Mouse (Mus musculus): ENCODE results near the gene Cxcr4. TPM values are rescaled to one million over a fixed set of nuclear protein-coding genes. Genes with fewer than 3 reads are reported as not detected.

Cxcr4 gene
- total RNA-seq, 1 experiment from 2014 or later = 97.1 TPM

GRCm38 (mm10) chr1:128602688-128603385 lies 10.7 kb upstream of the Cxcr4 start:
- 0 out of 4 replicates have a peak, but pooled peaks of 1 of the 2 experiments have one; percentile 33 for ATAC-seq (replicated peaks in 1 of 2; ENCODE audit: insufficient read depth in 1 of 2, low FRiP score in 2 of 2, low TSS enrichment in 1 of 2, low read depth in 1 of 2, poor library complexity in 2 of 2, severe bottlenecking in 2 of 2)

DNA sequence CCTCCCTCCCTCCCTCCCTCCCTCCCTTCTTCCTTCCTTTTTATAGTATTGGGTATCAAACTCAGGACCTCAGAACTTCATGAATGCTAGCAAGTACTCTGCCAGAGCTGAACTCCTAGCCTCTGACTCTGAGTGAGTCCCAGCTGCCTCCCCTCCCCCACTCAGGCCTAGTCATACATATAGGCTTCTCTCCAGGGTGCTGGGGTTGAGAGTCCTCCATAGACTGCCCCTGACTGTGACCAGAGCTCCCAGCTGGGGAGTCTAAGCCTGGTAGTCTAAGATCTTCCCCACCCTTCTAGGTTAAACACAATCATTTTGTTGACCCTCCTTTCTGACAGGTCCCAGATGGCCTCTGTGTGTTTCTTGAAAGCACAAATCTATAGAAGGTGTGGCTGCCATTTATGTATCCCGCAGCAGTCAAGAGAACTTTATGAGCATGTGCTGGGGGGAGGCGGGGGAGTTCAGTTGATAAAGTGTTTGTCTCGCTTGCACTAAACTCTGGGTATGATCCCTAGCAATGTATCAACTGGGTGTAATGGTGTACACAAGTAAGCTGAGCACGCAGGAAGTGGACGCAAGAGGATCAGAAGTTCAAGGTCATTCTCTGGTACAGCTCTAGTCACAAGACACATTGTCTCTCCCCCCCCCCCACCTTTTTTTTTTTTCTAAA lies 10.1 kb upstream of the Cxcr4 start:
- ATAC-seq (replicated peaks in 1 of 2; ENCODE audit: insufficient read depth in 1 of 2, low FRiP score in 2 of 2, low TSS enrichment in 1 of 2, low read depth in 1 of 2, poor library complexity in 2 of 2, severe bottlenecking in 2 of 2) = 0 out of 4 replicates have a peak, but pooled peaks of 1 of the 2 experiments have one; percentile 30

DNA sequence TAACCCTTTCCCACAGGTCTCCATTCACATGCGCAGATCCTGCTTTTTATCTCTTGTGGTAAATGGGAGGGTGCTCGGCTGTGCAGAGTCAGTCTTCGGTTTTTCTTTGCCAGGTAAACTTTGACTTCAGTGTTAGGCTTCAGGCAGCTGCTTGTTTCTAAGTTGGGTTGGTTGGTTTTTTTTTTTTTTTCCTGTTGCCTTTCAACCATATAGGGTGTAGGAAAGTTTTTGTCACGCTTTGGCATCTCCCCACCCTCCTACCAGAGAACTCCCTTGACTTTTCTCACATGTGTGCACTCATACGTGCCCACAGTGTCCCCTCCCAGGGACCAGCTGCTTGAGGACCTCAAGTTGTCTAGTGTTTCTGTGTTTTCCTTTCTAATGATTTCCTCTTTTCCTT lies 9.2 kb upstream of the Cxcr4 start:
- ATAC-seq (replicated peaks in 1 of 2; ENCODE audit: insufficient read depth in 1 of 2, low FRiP score in 2 of 2, low TSS enrichment in 1 of 2, low read depth in 1 of 2, poor library complexity in 2 of 2, severe bottlenecking in 2 of 2) = 0 out of 4 replicates have a peak, but pooled peaks of 1 of the 2 experiments have one; percentile 5

GRCm38 (mm10) chr1:128600549-128600948 lies 8.5 kb upstream of the Cxcr4 start:
- no peak for ATAC-seq (replicated peaks in 1 of 2; ENCODE audit: insufficient read depth in 1 of 2, low FRiP score in 2 of 2, low TSS enrichment in 1 of 2, low read depth in 1 of 2, poor library complexity in 2 of 2, severe bottlenecking in 2 of 2)

DNA sequence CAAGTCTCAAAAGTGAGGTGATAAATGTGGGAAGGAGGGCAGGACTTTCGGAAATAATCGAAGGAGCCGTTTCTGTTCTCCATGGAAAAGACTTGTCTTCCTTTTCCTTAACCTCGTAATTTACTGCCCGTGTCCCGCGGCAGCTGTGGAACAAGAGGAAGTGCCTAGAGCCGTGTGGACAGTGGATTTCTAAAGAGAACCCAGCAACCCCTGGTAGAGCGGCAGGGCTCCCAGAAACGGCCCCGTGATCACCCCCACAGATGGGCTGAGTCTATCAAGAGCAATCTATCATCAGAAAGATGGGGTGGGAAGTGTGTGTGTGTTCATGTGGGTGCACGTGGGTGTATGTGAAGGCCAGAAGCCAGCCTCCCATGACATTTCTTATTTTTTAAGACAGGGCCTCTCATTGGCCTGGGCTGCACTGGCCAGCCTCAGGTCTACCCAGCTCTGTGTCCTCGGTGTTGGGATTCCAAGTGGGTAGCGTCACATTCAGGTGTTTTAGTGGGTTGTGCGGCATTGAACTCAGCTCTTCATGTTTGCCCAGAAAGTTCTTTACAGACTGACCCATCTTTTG lies 5.2 kb upstream of the Cxcr4 start:
- no peak for ATAC-seq (replicated peaks in 1 of 2; ENCODE audit: insufficient read depth in 1 of 2, low FRiP score in 2 of 2, low TSS enrichment in 1 of 2, low read depth in 1 of 2, poor library complexity in 2 of 2, severe bottlenecking in 2 of 2)

DNA sequence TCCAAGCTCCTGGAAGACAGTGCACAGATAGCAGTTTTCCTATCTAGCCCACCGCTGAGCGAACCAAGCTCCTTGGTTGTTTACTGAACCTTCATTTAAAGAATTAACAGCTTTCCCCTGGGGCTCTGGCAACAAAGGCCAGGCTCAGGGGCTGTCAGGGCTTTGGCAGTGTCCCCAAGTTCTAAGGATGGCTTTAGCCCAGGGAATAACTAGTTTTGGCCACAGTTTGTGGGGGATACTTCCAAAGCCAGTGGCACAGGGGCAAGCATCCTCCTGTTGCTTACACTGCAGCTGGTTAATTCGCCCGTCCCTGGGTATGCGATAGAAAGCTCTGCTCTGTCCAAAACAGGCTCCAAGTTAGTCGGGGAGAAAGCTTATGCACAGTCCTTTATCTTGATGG lies 3.4 kb upstream of the Cxcr4 start:
- no peak for ATAC-seq (replicated peaks in 1 of 2; ENCODE audit: insufficient read depth in 1 of 2, low FRiP score in 2 of 2, low TSS enrichment in 1 of 2, low read depth in 1 of 2, poor library complexity in 2 of 2, severe bottlenecking in 2 of 2)

DNA sequence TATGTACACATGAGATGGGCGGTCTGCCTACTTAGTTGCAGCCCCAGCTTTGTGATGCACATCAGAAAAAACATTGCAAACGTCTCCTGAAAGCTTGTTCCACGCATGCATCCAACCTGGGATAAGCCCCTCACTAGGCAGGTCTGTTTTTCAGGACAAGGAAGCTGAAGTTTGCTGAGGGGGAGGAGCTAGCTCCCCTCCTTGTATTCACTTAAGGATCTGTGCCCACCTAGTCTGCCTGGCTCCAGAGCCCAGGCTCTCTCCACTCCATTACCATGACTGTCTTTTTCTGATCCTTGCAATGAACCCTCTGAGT lies 3.0 kb upstream of the Cxcr4 start:
- no peak for ATAC-seq (replicated peaks in 1 of 2; ENCODE audit: insufficient read depth in 1 of 2, low FRiP score in 2 of 2, low TSS enrichment in 1 of 2, low read depth in 1 of 2, poor library complexity in 2 of 2, severe bottlenecking in 2 of 2)

DNA sequence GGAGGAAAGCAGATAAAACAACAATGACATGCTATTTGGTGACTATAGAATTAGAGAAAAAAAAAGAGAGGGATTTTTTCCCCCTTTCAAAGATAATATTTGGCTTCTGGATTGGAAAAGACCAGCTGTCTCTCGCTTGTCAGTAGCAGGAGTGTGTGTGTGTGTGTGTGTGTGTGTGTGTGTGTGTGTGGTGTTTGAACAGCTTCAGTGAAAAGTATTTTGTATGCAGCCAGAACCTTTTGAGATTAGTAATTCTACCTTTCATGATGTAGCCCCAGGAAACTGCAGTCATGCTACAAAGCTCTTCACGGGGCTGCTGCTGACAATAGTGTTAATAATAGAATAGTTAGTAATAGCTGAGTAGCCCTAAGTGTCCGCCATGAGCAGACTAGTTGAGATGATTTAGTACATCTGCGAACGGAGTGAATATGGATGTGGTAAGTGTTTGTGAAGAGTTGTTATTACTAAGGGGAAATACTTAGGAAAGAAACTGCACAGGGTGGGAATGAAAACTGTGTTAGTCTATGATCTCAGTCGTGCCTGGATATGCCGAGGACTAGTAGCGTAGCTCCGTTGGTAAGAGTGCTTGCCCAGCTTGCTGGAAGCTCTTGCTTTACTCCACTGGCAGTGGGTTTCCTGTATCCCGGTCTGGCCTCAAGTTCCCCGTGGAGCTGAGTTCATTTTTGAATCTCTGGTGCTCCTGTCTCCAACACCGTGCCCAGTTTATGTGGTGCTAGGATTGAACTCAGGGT lies 2.4 kb upstream of the Cxcr4 start:
- ATAC-seq (replicated peaks in 1 of 2; ENCODE audit: insufficient read depth in 1 of 2, low FRiP score in 2 of 2, low TSS enrichment in 1 of 2, low read depth in 1 of 2, poor library complexity in 2 of 2, severe bottlenecking in 2 of 2) = no peak

- no peak for ATAC-seq (replicated peaks in 1 of 2; ENCODE audit: insufficient read depth in 1 of 2, low FRiP score in 2 of 2, low TSS enrichment in 1 of 2, low read depth in 1 of 2, poor library complexity in 2 of 2, severe bottlenecking in 2 of 2)
Observed at GRCm38 (mm10) chr1:128592961-128593501, 938 bp upstream of the Cxcr4 start.

- 0 out of 4 replicates have a peak, but pooled peaks of 1 of the 2 experiments have one; percentile 0 for ATAC-seq (replicated peaks in 1 of 2; ENCODE audit: insufficient read depth in 1 of 2, low FRiP score in 2 of 2, low TSS enrichment in 1 of 2, low read depth in 1 of 2, poor library complexity in 2 of 2, severe bottlenecking in 2 of 2)
Observed at GRCm38 (mm10) chr1:128591721-128592210, 327 bp downstream of the Cxcr4 start.

DNA sequence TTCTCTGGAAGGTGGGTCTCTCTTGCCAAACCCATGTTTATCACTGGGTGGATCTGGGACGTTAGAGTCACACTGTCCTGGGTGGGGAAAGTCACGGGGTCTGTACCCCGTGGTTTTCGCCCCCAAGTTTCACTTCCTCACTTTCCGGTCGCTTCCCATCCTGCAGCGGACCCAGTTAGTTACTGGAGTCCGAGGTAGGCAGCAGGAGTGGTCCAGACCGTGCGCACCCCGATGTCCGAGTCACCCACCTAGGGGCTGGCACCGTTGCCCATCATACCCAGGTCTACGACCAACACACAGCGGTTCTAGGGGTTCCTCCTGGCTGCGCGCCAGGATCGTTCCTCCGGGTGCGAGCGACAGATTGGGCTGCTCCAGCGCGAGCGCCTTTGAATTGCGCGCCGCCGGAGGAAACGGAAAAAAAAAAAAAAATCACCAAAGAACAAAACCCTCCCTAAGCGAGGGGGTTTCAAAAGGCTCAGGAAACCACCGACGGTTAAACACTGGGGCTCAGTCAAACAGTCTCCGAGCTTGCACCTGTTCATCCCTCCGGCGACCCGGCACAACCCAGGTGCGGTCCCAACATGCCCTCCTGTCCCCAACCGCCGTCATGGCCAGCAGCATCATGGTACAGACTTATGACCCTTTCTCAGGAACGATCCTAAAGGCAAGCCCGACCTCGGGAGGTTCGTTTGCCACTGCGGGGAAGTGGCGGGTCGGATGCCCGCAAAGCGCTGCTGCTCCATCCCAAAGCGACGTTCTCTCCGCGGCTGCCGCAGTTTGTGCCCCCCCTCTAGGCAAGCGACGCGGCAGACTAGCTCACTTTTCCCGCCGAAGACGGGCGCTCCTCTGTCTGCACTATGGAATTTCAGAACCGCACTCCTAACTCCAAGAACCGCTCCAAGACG lies 1.0 kb downstream of the Cxcr4 start:
- peak; percentile 29 to 31 for ATAC-seq (replicated peaks in 1 of 2; ENCODE audit: insufficient read depth in 1 of 2, low FRiP score in 2 of 2, low TSS enrichment in 1 of 2, low read depth in 1 of 2, poor library complexity in 2 of 2, severe bottlenecking in 2 of 2)

DNA sequence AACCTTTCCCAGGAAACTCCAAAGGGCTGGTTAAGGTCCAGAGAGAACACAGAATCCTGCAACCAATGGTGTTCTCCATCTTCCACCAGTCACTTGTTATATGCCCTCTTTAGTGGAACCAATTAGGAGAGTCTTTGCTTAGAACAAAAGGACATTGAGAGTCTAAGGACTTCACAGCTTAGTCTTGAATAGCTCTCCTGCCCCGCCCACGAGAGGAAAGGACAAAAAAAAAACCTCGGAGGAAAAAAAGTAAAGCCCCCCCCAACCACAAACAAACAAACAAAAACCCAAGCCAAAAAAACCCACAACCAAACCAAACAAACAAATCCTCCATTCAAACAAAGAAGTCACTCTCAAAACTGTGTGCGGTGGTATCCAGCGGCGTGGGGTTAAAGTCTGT lies 2.1 kb downstream of the Cxcr4 start:
- no peak for ATAC-seq (replicated peaks in 1 of 2; ENCODE audit: insufficient read depth in 1 of 2, low FRiP score in 2 of 2, low TSS enrichment in 1 of 2, low read depth in 1 of 2, poor library complexity in 2 of 2, severe bottlenecking in 2 of 2)

DNA sequence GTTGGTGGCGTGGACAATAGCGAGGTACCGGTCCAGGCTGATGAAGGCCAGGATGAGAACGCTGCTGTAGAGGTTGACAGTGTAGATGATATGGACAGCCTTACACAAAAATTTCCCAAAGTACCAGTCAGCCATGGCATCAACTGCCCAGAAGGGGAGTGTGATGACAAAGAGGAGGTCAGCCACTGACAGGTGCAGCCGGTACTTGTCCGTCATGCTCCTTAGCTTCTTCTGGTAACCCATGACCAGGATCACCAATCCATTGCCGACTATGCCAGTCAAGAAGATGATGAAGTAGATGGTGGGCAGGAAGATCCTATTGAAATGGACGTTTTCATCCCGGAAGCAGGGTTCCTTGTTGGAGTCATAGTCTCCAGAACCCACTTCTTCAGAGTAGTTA lies 2.6 kb downstream of the Cxcr4 start:
- ATAC-seq (replicated peaks in 1 of 2; ENCODE audit: insufficient read depth in 1 of 2, low FRiP score in 2 of 2, low TSS enrichment in 1 of 2, low read depth in 1 of 2, poor library complexity in 2 of 2, severe bottlenecking in 2 of 2) = no peak

- no peak for ATAC-seq (replicated peaks in 1 of 2; ENCODE audit: insufficient read depth in 1 of 2, low FRiP score in 2 of 2, low TSS enrichment in 1 of 2, low read depth in 1 of 2, poor library complexity in 2 of 2, severe bottlenecking in 2 of 2)
Observed at GRCm38 (mm10) chr1:128588337-128588736, 3.8 kb downstream of the Cxcr4 start.

- ATAC-seq (replicated peaks in 1 of 2; ENCODE audit: insufficient read depth in 1 of 2, low FRiP score in 2 of 2, low TSS enrichment in 1 of 2, low read depth in 1 of 2, poor library complexity in 2 of 2, severe bottlenecking in 2 of 2) = no peak
Observed at GRCm38 (mm10) chr1:128586928-128587780, 4.9 kb downstream of the Cxcr4 start.

Data from hematopoietic stem cell, adult 5-6 weeks (primary cell).